ENCODE assay signal across 9 mouse cellular contexts in the genomic region with DNA sequence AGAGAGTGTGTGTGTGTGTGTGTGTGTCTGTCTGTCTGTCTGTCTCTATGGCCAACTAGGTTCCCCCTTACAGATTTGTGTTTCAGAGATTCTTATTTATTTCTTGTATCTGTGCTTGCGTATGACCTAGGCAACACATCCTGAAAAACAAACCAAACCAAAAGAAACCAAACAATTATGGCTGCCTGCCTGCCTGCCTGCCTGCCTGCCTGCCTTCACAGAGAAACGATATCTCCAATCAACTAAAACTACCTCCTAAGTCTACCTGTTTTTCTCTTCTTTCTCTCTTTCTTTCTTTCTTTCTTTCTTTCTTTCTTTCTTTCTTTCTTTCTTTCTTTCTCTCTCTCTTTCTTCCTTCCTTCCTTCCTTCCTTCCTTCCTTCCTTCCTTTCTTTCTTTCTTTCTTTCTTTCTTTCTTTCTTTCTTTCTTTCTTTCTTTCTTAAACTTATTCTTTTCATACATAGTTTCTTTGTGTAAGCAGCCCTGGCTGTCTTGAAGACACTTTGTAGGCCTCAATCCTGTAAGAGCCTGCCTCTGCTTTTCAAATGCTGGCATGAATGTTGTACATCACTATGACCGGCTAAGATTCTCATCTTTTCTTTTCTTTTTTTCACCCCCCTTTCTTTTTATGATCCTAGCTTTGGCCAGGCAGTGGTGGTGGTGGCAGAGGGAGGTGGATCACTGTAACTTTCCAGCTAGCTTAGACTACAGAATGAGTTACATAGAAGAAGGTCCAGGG. TPM values are rescaled to one million over a fixed set of nuclear protein-coding genes. Genes with fewer than 3 reads are reported as not detected.
A peak's percentile ranks its signal among the peaks of the same experiment; 100 is the strongest.
DNase-seq lines count a peak whose midpoint lies in the region; ATAC-seq and TF ChIP-seq lines count a peak whose summit lies in the region.
"Not testable (repeated sequence)": the region's sequence is repeated elsewhere in the genome, so short reads cannot be mapped to it uniquely, and the experiment has no call there.
"Had no signal": no experiment of that assay in that cellular context is flagged by ENCODE, and none has a peak within 500 bp of the region (broad histone marks: within the 10 kb centered on the region; RNA-seq: fewer than 3 reads in every experiment).

No protein-coding gene starts in this region.

- H3K4me1 ChIP-seq in CH12.LX (ENCODE audit: control insufficient read depth in 1 of 2, insufficient read depth in 2 of 2); liver, embryonic 14.5 days (replicated peaks; ENCODE audit: control insufficient read depth in 2 of 2, insufficient read depth in 2 of 2, low read length in 1 of 2); neural tube, embryonic 11.5 days (ENCODE audit: control insufficient read depth, insufficient read depth, low read length); thymus, adult 2 months (replicated peaks; ENCODE audit: control insufficient read depth, insufficient read depth, low read length): not testable (repeated sequence)

- H3K36me3 ChIP-seq in CH12.LX (replicated peaks in 1 of 2; ENCODE audit: control insufficient read depth in 1 of 2, insufficient read depth in 1 of 2, low read length in 1 of 2); liver, embryonic 14.5 days (replicated peaks; ENCODE audit: control insufficient read depth, insufficient read depth, low read depth); neural tube, embryonic 11.5 days (ENCODE audit: control insufficient read depth, insufficient read depth, low read length); thymus, adult 2 months (ENCODE audit: control insufficient read depth, insufficient read depth, low read length): not testable (repeated sequence)

- not testable (repeated sequence) for TF ChIP-seq CTCF in CH12.LX (conservative IDR thresholded peaks at IDR 0.05 in 1 of 2, IDR thresholded peaks at IDR 0.05 in 1 of 2; ENCODE audit: low read depth in 2 of 2, low read length in 2 of 2); brain, embryonic 14.5 days (IDR thresholded peaks at IDR 0.05; ENCODE audit: borderline replicate concordance, extremely low read depth, insufficient read depth, insufficient read length); liver, embryonic 14.5 days (IDR thresholded peaks at IDR 0.05; ENCODE audit: low read depth); thymus, adult 2 months (IDR thresholded peaks at IDR 0.05; ENCODE audit: borderline replicate concordance, control insufficient read depth, extremely low read depth, insufficient read depth, low read length, poor library complexity)

- H3K27me3 ChIP-seq in CH12.LX (replicated peaks); liver, embryonic 14.5 days (ENCODE audit: control insufficient read depth, insufficient read depth, low read length); neural tube, embryonic 11.5 days (ENCODE audit: control insufficient read depth, insufficient read depth, low read length); thymus, adult 2 months (ENCODE audit: control insufficient read depth, insufficient read depth, low read length): not testable (repeated sequence)

- DNase-seq in CH12.LX (ENCODE audit: extremely low read depth) = peak; percentile 90
- DNase-seq in brain, embryonic 14.5 days (ENCODE audit: low read depth) = peak; percentile 70
- DNase-seq in heart, postnatal 14 days = peak; percentile 50 to 54
- DNase-seq in kidney, postnatal 36 days = peak; percentile 26 to 70
- peak; percentile 47 to 73 (median 71) for DNase-seq in liver, embryonic 14.5 days (ENCODE audit: low read depth in 3 of 3, low spot score in 3 of 3)
- DNase-seq in neural tube, embryonic 11.5 days (ENCODE audit: low spot score) = peak; percentile 21
- DNase-seq in thymus, adult 2 months = peak; percentile 21

- not testable (repeated sequence) for H3K27ac ChIP-seq in CH12.LX (ENCODE audit: insufficient read depth, low read depth); liver, embryonic 14.5 days; neural tube, embryonic 11.5 days (ENCODE audit: low read depth, low read length); thymus, adult 2 months (ENCODE audit: control insufficient read depth, insufficient read depth, low read length)

- not testable (repeated sequence) for TF ChIP-seq EP300 in CH12.LX (IDR thresholded peaks at IDR 0.05; ENCODE audit: low read length); liver, embryonic 14.5 days (IDR thresholded peaks at IDR 0.05; ENCODE audit: low read depth)

- not testable (repeated sequence) for H3K9ac ChIP-seq in CH12.LX (ENCODE audit: insufficient read depth, low read depth); liver, embryonic 14.5 days (replicated peaks); neural tube, embryonic 11.5 days (ENCODE audit: low read length)

- not testable (repeated sequence) for H3K4me3 ChIP-seq in CH12.LX (replicated peaks in 1 of 3; ENCODE audit: low read depth in 2 of 3, low read length in 2 of 3, poor library complexity in 1 of 3); liver, embryonic 14.5 days (ENCODE audit: insufficient read depth in 1 of 2, low read depth in 2 of 2, low read length in 2 of 2); neural tube, embryonic 11.5 days (ENCODE audit: low read depth, low read length); thymus, adult 2 months (ENCODE audit: control insufficient read depth, insufficient read depth, low read length)

- not testable (repeated sequence) for H3K79me2 ChIP-seq in CH12.LX (replicated peaks; ENCODE audit: control insufficient read depth, extremely low read depth, insufficient read depth, poor library complexity, severe bottlenecking)

- in situ Hi-C loops in CH12.LX (cut with MboI; ENCODE audit: low pct_ligation_motif_present, low pct_unique_long_range_greater_than_20kb, low sequenced_read_pairs) = not testable (repeated sequence)

- intact Hi-C loops in heart, postnatal 14 days (cut with DNase I) = not testable (repeated sequence)

- peak; percentile 79 for ATAC-seq in erythroid progenitor cell, adult 5-6 weeks (replicated peaks; ENCODE audit: low FRiP score, poor library complexity, severe bottlenecking)
- ATAC-seq in liver, embryonic 14.5 days (ENCODE audit: insufficient read depth) = 0 out of 2 replicates have a peak, but pooled peaks have one; percentile 47
- ATAC-seq in neural tube, embryonic 11.5 days (ENCODE audit: insufficient read depth, low FRiP score, low TSS enrichment) = peak; percentile 64; the same call in 1 of the 2 replicates

- not testable (repeated sequence) for H3K9me3 ChIP-seq in CH12.LX (replicated peaks; ENCODE audit: low read length); liver, embryonic 14.5 days (ENCODE audit: control insufficient read depth, low read length); neural tube, embryonic 11.5 days (ENCODE audit: control insufficient read depth, low read length)

- WGBS in liver, embryonic 14.5 days (ENCODE audit: insufficient replicate concordance) = 60% methylated on average over 3 of the region's 3 CpGs
- 75% methylated on average over 3 of the region's 3 CpGs for WGBS in neural tube, embryonic 11.5 days
- 71% methylated on average over 3 of the region's 3 CpGs for WGBS in thymus, adult 2 months

- TF ChIP-seq RAD21 in CH12.LX (IDR thresholded peaks at IDR 0.05; ENCODE audit: low read depth, low read length) = not testable (repeated sequence)

- TF ChIP-seq POLR2A in CH12.LX (IDR thresholded peaks at IDR 0.05; ENCODE audit: low read depth, low read length); brain, embryonic 14.5 days (IDR thresholded peaks at IDR 0.05; ENCODE audit: borderline replicate concordance, extremely low read depth, insufficient read depth, insufficient read length, poor library complexity, severe bottlenecking); thymus, adult 2 months (IDR thresholded peaks at IDR 0.05; ENCODE audit: control insufficient read depth, extremely low read depth, insufficient read depth, low read length, poor library complexity): not testable (repeated sequence)

- not testable (repeated sequence) for H3K4me2 ChIP-seq in CH12.LX (ENCODE audit: insufficient read depth, low read depth, poor library complexity, severe bottlenecking); liver, embryonic 14.5 days (ENCODE audit: low read depth); neural tube, embryonic 11.5 days (ENCODE audit: low read depth)

- dilution Hi-C loops in CH12.LX (cut with MboI; ENCODE audit: extremely low pct_ligation_motif_present, extremely low pct_unique_long_range_greater_than_20kb, low sequenced_read_pairs) = not testable (repeated sequence)

RNA-seq across cellular contexts. Expression of gene Gm14496, which starts 59.7 kb away (rescaled TPM):
- total RNA-seq in CH12.LX (2012; rRNA removed) = not detected in 2 replicates
- not detected in 2 replicates for total RNA-seq in CH12.LX (2014; rRNA removed)
- polyA plus RNA-seq in CH12.LX (2012; ENCODE audit: insufficient read length, low read depth) = not detected in 2 replicates
- not detected in 2 replicates for polyA plus RNA-seq in brain, embryonic 14.5 days (2012; rRNA removed)
- not detected in 2 replicates for total RNA-seq in erythroid progenitor cell, adult 5-6 weeks (2015; ENCODE audit: low replicate concordance)
- not detected in 2 replicates for total RNA-seq in erythroid progenitor cell, adult 5-6 weeks (2017; ENCODE audit: low replicate concordance)
- total RNA-seq in heart, postnatal 14 days (2021) = not detected
- not detected in 2 replicates for polyA plus RNA-seq in liver, embryonic 14.5 days (2012; rRNA removed)
- not detected in 2 replicates for polyA plus RNA-seq in liver, embryonic 14.5 days (2014; fragmentation: Nextera tagmentation; extraction: Ambion mirVana)
- polyA plus RNA-seq in neural tube, embryonic 11.5 days (2014; fragmentation: Nextera tagmentation; extraction: Ambion mirVana) = not detected in 2 replicates
- not detected in 2 replicates for polyA plus RNA-seq in thymus, adult 2 months (2012; rRNA removed)
- total RNA-seq: layer of hippocampus, postnatal 25 days had no signal

Comparison
In these comparisons a context has a peak if more than half of its experiments do, and no peak if none do; other contexts are left out.
1. DNase-seq: peak in every context shown above with its lines; median percentile 90 in CH12.LX; 71 in liver, embryonic 14.5 days; 70 in brain, embryonic 14.5 days; 52 in heart, postnatal 14 days; 48 in kidney, postnatal 36 days; 21 in neural tube, embryonic 11.5 days; 21 in thymus, adult 2 months.